Mouse (Mus musculus): ENCODE results near the gene Srgap2. TPM values are rescaled to one million over a fixed set of nuclear protein-coding genes. Genes with fewer than 3 reads are reported as not detected.

The Srgap2 gene
- total and polyA plus RNA-seq, 3 experiments, result 27.9 to 135 (median 32.5) TPM

GRCm38 (mm10) chr1:131293221-131293921 is 233.8 kb downstream of the Srgap2 start:
- Histone ChIP-seq H3K36me3 (replicated peaks) (peaks cover 87% of the 10 kb centered on the region), H3K4me3 (ENCODE audit: low read depth, low read length) (no peak overlapping the region), H3K9me3 (replicated peaks) (no peaks in the 10 kb centered on the region), H3K4me1 (ENCODE audit: insufficient read depth, low read depth, low read length) (no peaks in the 10 kb centered on the region), H3K27me3 (ENCODE audit: insufficient read depth, low read length) (no peaks in the 10 kb centered on the region)
- DNase-seq (ENCODE audit: low spot score), result no peak
- TF ChIP-seq CTCF (IDR thresholded peaks at IDR 0.05; ENCODE audit: low read depth, low read length) (no peak), POLR2AphosphoS5 (IDR thresholded peaks at IDR 0.05; ENCODE audit: insufficient replicate concordance, low read depth, low read length) (no peak), TAL1 (conservative IDR thresholded peaks at IDR 0.05; ENCODE audit: low read depth, low read length) (no peak), GATA2 (IDR thresholded peaks at IDR 0.05; ENCODE audit: borderline replicate concordance, low read depth, low read length) (no peak), GATA1 (IDR thresholded peaks at IDR 0.05; ENCODE audit: borderline replicate concordance, low read length) (no peak)
- ATAC-seq (ENCODE audit: extremely low read depth, insufficient number of reproducible peaks, low FRiP score, poor library complexity, severe bottlenecking), result no peak

- H3K36me3 ChIP-seq (replicated peaks), result peaks cover 72% of the 10 kb centered on the region
- ATAC-seq (ENCODE audit: extremely low read depth, insufficient number of reproducible peaks, low FRiP score, poor library complexity, severe bottlenecking), result peak; percentile 25; the same call in 1 of the 2 replicates
Observed at GRCm38 (mm10) chr1:131290648-131291047, 236.5 kb downstream of the Srgap2 start.

GRCm38 (mm10) chr1:131288938-131289337 is 238.2 kb downstream of the Srgap2 start:
- no peak for DNase-seq (ENCODE audit: low spot score)
- no peaks in the 10 kb centered on the region for H3K9me3 ChIP-seq (replicated peaks)
- H3K4me3 ChIP-seq (ENCODE audit: low read depth, low read length), result no peak overlapping the region
- ATAC-seq (ENCODE audit: extremely low read depth, insufficient number of reproducible peaks, low FRiP score, poor library complexity, severe bottlenecking), result no peak
- no peaks in the 10 kb centered on the region for H3K4me1 ChIP-seq (ENCODE audit: insufficient read depth, low read depth, low read length)
- peaks cover 59% of the 10 kb centered on the region for H3K36me3 ChIP-seq (replicated peaks)
- no peak for TF ChIP-seq POLR2AphosphoS5 (IDR thresholded peaks at IDR 0.05; ENCODE audit: insufficient replicate concordance, low read depth, low read length)
- H3K27me3 ChIP-seq (ENCODE audit: insufficient read depth, low read length), result no peaks in the 10 kb centered on the region; the same call in 1 of the 2 replicates

More at GRCm38 (mm10) chr1:131290648-131291047, 236.5 kb downstream of the Srgap2 start:
- Histone ChIP-seq H3K4me1 (ENCODE audit: insufficient read depth, low read depth, low read length) (no peaks in the 10 kb centered on the region), H3K4me3 (ENCODE audit: low read depth, low read length) (no peak overlapping the region), H3K27me3 (ENCODE audit: insufficient read depth, low read length) (no peaks in the 10 kb centered on the region), H3K9me3 (replicated peaks) (no peaks in the 10 kb centered on the region)
- peak; percentile 54 for DNase-seq (ENCODE audit: low spot score)
- TF ChIP-seq CTCF (IDR thresholded peaks at IDR 0.05; ENCODE audit: low read depth, low read length), result peak; percentile 50; the same call in 1 of the 2 replicates
- no peak for TF ChIP-seq TAL1 (conservative IDR thresholded peaks at IDR 0.05; ENCODE audit: low read depth, low read length)
- TF ChIP-seq GATA1 (IDR thresholded peaks at IDR 0.05; ENCODE audit: borderline replicate concordance, low read length), result no peak
- no peak for TF ChIP-seq GATA2 (IDR thresholded peaks at IDR 0.05; ENCODE audit: borderline replicate concordance, low read depth, low read length)
- TF ChIP-seq POLR2AphosphoS5 (IDR thresholded peaks at IDR 0.05; ENCODE audit: insufficient replicate concordance, low read depth, low read length), result no peak

- no peak overlapping the region for H3K4me3 ChIP-seq (ENCODE audit: low read depth, low read length)
- H3K27me3 ChIP-seq (ENCODE audit: insufficient read depth, low read length), result peaks cover 8% of the 10 kb centered on the region
- no peaks in the 10 kb centered on the region for H3K9me3 ChIP-seq (replicated peaks)
- peaks cover 42% of the 10 kb centered on the region for H3K36me3 ChIP-seq (replicated peaks)
- no peak for TF ChIP-seq POLR2AphosphoS5 (IDR thresholded peaks at IDR 0.05; ENCODE audit: insufficient replicate concordance, low read depth, low read length)
- TF ChIP-seq TAL1 (conservative IDR thresholded peaks at IDR 0.05; ENCODE audit: low read depth, low read length), result no peak
- TF ChIP-seq GATA2 (IDR thresholded peaks at IDR 0.05; ENCODE audit: borderline replicate concordance, low read depth, low read length), result no peak
- no peak for TF ChIP-seq CTCF (IDR thresholded peaks at IDR 0.05; ENCODE audit: low read depth, low read length)
- TF ChIP-seq GATA1 (IDR thresholded peaks at IDR 0.05; ENCODE audit: borderline replicate concordance, low read length), result no peak
- no peaks in the 10 kb centered on the region for H3K4me1 ChIP-seq (ENCODE audit: insufficient read depth, low read depth, low read length)
- no peak for DNase-seq (ENCODE audit: low spot score)
- no peak for ATAC-seq (ENCODE audit: extremely low read depth, insufficient number of reproducible peaks, low FRiP score, poor library complexity, severe bottlenecking)
Observed at GRCm38 (mm10) chr1:131287267-131287666, 239.9 kb downstream of the Srgap2 start.

GRCm38 (mm10) chr1:131286803-131287202 is 240.3 kb downstream of the Srgap2 start:
- Histone ChIP-seq H3K4me1 (ENCODE audit: insufficient read depth, low read depth, low read length) (no peaks in the 10 kb centered on the region), H3K4me3 (ENCODE audit: low read depth, low read length) (no peak overlapping the region), H3K9me3 (replicated peaks) (no peaks in the 10 kb centered on the region), H3K27me3 (ENCODE audit: insufficient read depth, low read length) (peaks cover 11% of the 10 kb centered on the region), H3K36me3 (replicated peaks) (peaks cover 37% of the 10 kb centered on the region)
- ATAC-seq (ENCODE audit: extremely low read depth, insufficient number of reproducible peaks, low FRiP score, poor library complexity, severe bottlenecking) (no peak), DNase-seq (ENCODE audit: low spot score) (no peak)
- no peak for TF ChIP-seq TAL1 (conservative IDR thresholded peaks at IDR 0.05; ENCODE audit: low read depth, low read length)
- no peak for TF ChIP-seq GATA2 (IDR thresholded peaks at IDR 0.05; ENCODE audit: borderline replicate concordance, low read depth, low read length)
- TF ChIP-seq POLR2AphosphoS5 (IDR thresholded peaks at IDR 0.05; ENCODE audit: insufficient replicate concordance, low read depth, low read length), result no peak
- no peak for TF ChIP-seq CTCF (IDR thresholded peaks at IDR 0.05; ENCODE audit: low read depth, low read length)
- TF ChIP-seq GATA1 (IDR thresholded peaks at IDR 0.05; ENCODE audit: borderline replicate concordance, low read length), result no peak

- Histone ChIP-seq H3K4me1 (ENCODE audit: insufficient read depth, low read depth, low read length) (peaks cover 3% of the 10 kb centered on the region; the same call in 1 of the 2 replicates), H3K27me3 (ENCODE audit: insufficient read depth, low read length) (peaks cover 21% of the 10 kb centered on the region), H3K9me3 (replicated peaks) (no peaks in the 10 kb centered on the region), H3K4me3 (ENCODE audit: low read depth, low read length) (no peak overlapping the region), H3K36me3 (replicated peaks) (peaks cover 24% of the 10 kb centered on the region)
- DNase-seq (ENCODE audit: low spot score), result no peak
- TF ChIP-seq CTCF (IDR thresholded peaks at IDR 0.05; ENCODE audit: low read depth, low read length), result no peak
- no peak for TF ChIP-seq TAL1 (conservative IDR thresholded peaks at IDR 0.05; ENCODE audit: low read depth, low read length)
- TF ChIP-seq GATA2 (IDR thresholded peaks at IDR 0.05; ENCODE audit: borderline replicate concordance, low read depth, low read length), result no peak
- no peak for TF ChIP-seq POLR2AphosphoS5 (IDR thresholded peaks at IDR 0.05; ENCODE audit: insufficient replicate concordance, low read depth, low read length)
- TF ChIP-seq GATA1 (IDR thresholded peaks at IDR 0.05; ENCODE audit: borderline replicate concordance, low read length), result no peak
- no peak for ATAC-seq (ENCODE audit: extremely low read depth, insufficient number of reproducible peaks, low FRiP score, poor library complexity, severe bottlenecking)
Observed at GRCm38 (mm10) chr1:131284616-131285015, 242.5 kb downstream of the Srgap2 start.

Measured in G1E (cell line).